Mouse (Mus musculus) spleen, adult 18-20 months (tissue): ENCODE results near the gene Ppib.

Source experiments
- DNase-seq, 2 experiments: peaks; one replicate each; pipeline ENCODE4 v3.0.0; 2022; ENCODE audit warnings: mixed read lengths in 2 of 2

The Ppib gene

DNA sequence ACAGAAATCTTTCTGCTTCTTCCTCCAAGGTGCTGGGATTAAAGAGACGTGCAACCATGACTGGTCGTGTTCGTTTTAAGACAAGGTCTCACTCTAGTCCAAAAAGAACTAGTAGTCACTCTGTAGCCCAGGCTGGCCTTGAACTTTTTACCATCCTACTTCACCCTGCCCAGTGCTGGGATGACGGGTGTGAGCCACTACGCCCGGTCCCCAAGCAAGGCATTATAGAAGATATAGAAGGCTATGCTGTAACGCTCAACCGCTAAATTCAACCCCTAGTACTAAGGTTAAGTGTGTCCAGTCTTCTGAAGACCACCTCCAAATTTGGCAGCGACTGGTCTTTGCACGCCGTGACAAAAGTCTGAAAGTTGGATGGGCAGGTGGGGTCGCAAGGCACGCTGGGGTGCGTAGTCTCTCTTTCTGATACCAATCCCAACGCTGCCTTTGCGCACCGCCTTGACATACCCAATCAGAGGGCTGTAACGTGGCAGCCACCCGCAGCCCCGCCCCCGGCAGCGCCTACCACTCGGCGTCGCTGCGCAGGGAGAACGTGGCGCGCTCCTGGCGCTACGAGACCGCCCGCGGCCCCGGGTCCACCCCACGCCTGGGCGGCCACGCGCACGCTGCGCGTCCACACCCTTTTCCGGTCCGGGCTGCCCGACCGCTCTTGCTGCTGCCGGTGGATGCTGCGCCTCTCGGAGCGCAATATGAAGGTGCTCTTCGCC is at the start of gene Ppib:
TSS of gene Ppib (plus strand) at position 640 of the 725 bp plus-strand sequence.
- DNase-seq: peak; percentile 96

DNA sequence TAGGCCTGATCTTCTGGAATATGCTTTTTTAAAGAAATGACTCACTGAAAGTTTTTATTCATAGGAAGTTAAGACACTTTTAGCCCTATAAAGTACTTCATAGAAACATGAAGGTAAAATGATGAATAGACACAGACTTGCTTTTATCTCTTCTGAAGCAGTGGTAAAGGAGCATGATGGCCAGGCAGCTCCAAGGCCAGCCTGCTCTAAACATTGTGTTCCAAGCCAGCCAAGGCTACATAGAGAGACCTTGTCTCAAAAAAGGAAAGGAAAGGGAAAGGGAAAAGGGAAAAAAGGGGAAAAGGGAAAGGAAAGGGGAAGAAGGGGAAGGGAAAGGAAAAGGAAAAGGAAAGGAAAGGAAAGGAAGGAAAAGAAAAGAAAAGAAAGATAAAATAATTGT is 39.4 kb upstream of the Ppib start:
- no peak for DNase-seq

DNA sequence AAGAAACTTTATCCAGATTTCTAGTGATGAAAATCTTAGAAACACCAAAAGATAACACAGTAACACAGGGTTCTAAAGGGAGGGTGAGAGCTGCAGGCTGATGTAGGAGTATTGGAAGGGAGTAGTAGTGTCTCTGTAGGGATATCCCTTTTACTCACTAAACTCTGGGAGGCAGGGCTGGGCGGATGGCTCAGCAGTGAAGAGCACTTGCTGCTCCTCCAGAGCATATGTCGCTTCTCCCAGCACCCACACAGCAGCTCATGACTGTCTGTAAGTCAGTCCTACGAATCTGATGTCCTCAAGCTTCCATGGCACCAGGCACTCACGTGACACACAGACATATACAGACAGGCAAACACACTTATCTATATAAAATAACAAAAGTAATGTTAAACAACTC is 21.9 kb upstream of the Ppib start:
- no peak for DNase-seq

DNA sequence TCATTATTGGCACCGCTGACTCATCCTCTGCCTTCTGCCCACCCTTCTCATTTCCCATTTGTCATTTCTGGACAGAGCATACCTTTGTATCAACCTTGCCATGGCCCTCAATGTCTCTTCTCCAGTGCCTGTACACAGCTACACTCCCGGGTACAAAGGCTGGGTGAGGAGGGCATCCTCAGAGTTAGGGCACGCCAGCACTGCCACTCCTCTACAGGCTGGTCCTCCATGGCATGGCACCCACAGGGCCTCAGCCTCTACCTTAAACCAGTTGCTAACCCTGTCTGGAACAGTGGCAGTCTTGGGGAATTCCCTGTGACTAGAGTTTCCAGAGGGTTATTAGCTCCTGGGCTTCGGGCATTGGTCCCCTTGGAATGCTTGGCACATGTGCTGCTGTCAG is 21.4 kb upstream of the Ppib start:
- DNase-seq: no peak

DNA sequence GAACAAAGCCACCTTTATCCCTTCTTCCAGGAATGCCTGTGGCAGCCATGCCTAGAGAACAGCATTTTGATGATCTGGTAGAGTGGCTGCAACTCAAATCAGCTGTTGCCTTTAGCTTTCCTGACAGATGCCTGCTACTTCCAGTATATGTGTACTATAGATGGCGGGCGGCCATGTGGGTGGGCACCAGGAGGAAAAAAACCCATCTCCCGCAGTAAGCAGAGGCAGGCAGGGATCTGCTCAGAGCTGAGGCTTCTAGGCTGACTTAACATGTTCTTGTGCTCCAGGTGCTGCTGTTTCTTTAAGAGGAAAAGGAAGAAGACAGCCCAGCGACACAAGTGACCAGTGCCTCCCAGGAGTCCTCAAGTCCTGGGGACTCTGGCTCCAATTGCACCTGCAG is 20.7 kb upstream of the Ppib start:
- DNase-seq: no peak

DNA sequence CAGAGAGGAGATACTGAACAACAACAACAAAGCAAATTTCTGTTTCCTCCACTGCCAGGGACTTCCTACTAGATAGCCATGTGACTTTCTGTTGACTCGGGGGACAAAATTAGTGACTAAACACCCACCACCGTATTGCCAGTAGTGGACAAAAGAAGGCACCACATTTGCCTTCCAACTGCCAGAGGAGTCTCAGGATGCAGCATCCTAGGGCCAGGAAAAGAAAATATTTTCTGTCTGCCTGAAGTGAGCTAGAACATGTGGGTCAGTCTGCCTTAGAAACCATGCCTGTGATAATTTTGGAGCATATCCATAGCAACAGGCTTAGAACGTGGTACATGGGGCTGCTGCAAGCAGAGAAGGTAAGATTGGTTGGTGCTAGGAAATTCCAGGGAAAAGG is 19.2 kb upstream of the Ppib start:
- no peak for DNase-seq

DNA sequence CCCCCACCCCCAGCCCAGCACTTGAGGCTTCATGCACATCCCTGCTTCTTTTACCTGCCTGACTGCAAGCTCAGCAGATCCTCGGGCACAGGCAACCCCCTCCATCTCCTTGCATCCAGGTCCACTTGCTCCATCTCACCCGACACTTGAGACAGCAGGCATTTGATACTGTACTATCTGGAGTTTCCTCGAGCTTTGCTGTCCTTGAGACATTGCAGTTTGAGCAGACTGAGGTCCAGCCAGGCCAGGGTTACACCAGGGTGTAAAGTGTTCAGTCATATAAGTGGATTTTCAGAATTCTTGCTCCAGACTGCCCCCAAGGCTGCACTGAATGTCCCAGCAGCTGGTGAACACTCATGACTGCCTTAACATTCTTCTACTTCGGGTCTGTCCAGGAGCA is 17.7 kb upstream of the Ppib start:
- no peak for DNase-seq

DNA sequence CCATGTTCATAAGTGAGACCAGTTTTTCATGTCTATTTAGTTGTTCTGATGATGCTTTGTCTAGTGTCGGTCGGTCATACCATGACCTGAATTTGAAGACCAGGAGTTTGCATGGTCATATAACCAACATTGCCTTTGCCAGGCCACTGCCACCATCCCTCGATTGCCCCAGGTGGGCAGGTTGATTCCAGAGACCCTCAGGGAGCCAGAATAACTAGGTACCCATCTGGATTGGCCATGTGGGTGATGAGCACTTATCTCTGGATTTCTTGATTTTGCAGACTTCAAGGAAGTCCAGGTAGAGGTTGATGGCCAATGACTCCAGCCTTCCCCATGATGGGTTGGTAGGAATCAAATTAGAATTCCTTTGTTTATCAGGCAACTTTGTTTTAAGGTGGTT is 16.8 kb upstream of the Ppib start:
- no peak for DNase-seq

DNA sequence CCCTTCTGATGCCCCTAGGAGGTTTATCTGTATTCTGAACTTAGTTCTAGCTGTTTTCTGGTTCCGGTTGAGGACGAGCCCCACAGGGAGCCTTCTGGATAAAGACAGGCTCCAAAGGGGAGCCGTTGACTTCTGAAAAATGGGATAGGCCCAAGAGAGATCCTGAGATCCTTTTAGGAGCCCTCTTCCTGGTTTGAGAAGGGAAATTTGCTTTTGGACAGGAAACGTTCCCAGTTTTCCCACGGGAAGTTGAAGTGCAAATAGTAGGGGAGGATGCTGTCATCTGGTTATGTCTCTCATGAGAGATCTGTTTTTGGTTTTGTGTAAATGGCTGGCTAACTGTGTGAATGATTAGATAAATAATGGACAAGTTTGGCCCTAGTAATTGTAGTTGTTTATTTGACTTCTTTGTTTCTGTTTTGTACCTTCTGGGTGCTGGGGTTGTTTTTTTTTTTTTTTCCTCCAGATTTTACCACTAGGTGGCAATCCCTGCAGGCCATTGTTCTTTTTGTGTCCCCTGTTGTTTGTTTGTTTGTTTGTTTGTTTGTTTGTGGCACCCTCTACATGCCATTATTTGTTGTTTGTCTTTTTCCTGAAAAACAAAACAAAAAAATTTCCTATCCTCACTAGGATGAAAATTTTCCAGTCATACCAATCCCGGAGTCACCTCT is 10.0 kb upstream of the Ppib start:
- DNase-seq: no peak

DNA sequence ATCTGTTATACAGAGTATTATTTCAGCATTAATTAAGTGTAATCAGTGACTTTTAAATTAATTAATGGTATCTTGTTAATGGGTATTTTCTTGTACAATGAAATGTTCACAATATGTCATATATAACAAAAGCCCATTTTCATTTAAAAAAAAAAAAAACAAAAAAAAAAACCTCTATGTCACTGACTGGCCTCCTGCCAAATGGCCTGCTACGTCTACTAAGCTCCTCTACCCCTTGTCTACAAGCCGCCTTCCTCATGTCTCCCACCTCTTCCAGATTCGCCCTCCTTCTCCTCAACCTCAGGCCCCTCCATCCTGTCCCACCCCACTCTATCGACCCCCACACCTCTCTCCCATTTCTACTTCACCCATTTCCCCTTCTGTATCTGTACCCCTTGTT is 8.5 kb upstream of the Ppib start:
- DNase-seq: no peak

DNA sequence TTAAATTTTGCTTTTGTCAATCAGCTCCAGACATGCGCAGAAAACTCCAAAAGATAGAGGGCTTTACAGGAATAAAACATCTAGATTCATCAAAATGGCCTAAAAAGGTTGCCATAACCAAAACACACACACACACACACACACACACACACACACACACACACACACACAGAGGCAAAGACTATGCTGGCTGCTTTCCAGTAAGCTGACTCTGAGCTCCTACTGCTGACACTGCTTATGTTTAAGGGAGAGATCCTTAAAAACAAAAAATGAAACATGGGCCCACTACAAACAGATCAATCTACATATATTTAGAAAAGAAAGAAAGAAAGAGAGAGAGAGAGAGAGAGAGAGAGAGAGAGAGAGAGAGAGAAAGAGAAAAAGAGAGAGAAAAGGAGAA is 7.3 kb upstream of the Ppib start:
- no peak for DNase-seq

DNA sequence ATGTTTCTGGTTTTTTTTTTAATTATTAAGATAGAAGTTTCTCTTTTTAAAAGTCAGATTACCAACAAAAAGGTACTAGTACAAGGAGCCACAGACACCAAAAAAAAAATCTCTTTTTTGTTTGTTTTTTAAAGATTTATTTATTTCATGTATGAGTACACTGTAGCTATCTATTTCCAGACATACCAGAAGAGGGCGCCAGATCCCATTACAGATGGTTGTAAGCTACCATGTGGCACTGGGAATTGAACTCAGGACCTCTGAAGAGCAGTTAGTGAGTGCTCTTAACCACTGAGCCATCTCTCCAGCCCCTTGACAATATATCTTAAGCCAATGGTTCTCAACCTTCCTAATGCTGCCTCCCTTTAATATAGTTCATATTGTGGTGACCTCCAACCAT is 6.4 kb upstream of the Ppib start:
- no peak for DNase-seq

DNA sequence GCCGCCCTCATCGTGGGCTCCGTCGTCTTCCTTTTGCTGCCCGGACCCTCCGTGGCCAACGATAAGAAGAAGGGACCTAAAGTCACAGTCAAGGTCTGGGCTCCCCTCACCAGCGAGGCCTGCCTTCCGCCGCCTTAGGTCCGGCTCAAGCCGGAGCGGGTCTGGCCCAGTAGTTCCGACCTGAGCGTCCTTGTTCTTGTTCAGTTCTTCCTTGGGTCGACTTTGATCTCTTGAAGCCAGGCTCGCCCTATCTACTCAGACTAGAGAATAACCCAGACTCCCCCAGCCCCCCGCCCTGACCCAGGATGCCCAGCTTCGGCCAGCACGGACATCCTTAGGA is 256 bp downstream of the Ppib start:
- DNase-seq: no peak

DNA sequence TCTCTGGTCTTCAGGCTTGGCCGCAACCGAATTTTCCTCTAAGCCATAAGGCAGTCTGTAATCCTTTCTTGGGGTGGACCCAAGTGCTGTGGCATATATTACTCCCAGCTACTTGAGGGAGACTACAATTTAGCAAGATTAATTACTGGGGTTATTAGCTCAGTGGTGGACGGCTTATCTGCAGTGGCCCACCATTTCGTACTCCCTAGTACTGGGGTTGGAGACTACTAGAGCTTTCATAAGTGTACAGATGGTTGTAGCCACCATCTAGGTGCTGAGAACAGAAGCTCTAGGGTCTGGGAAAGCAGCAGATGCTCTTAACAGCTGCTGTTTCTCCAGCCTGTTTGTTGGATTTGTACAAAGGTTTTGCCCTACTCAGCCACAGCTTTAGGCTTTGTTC is 964 bp downstream of the Ppib start:
- no peak for DNase-seq

DNA sequence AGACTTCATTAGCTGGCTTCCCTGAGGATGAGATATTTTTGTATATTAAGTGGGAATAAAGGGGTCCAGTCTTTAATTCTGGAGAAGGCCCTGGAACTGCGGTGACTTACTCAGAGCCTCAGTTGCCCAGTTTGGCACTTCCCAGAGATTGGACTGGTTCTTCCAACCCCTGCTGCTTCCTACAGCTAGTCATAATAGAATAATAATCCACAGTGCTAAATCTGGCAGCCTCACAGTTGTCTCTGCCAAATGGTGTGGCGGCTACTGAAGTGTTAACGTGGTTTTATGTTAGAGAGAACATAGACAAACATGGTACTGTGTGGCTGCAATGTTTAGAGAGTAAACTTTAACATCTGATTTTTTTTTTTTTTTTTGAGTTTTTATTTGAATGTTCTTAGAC is 1.6 kb downstream of the Ppib start:
- DNase-seq: no peak

DNA sequence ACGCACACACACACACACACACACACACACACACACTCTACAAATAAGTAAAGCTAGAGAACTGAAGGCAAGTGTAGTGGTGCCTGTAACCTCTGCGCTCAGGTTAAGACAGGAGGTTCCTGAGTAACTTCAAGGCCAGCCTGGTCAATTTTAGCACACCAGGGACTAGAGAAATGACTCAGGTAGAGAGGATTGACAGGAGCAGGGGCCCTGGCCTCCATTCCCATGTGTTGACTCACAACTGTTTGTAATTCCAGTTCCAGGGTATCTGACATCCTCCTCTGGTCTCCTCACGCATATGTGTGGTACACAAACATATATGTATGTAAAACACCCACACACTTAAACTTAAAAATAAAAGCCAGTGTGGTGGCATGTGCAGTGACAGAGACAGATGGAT is 3.4 kb downstream of the Ppib start:
- DNase-seq: no peak

DNA sequence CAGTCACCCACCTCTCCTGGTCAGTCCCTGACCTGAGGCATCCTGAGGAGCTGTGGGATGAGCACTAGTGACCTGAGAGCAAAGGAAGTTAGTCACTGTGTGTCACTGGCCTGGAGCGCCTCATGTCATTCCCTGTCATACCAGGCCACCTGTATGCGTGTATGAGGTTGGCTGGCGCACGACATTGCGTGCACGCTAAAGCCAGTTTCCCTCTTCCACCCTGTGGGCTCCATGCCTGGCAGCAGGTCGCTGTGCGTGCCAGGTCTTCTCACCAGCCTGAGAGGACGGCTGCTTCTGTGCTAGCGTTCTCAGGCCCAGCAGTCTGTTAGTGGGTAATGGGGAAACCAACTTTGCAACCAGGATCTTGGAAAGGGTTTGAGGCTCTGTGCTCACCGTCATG is 4.3 kb downstream of the Ppib start:
- DNase-seq: no peak

DNA sequence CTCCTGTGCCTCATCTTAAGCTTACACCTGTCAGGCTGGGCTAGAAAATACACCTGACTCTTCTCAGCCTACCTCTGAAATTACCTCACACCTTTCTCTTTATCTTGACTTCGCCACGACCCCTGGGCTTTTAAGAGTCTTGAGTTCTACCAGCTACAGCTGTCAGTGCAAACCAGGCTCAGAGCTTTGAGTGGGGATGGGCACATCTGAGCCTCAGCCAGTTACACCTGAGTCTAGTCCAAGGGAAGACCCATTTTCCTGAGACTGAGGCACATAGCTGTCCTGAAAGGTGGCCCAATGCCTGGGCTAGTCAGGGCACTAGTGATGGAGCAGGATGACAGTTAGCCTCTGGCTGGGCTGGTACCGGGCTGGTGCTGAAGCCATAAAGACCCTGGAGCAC is 6.8 kb downstream of the Ppib start:
- no peak for DNase-seq

DNA sequence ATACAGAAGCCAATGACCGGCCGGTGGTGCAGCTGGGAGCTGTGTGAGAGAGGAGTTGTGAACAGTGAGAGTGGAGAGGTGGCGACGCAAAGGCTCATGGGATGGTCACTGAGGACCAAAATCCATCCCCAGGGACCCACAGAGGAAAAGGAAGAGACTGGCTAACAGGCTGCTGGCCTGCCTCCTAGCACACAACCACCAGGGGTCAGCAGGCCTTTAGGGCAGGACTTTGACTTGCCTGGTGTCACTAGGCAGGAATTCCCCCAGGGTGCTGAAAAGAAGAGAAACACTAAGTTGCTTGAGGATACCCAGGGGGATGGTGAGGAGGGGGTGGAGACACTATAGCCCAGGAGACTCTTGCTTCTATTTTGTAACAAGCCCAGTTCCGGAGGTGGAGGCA is 7.5 kb downstream of the Ppib start:
- DNase-seq: peak in 1 of 2 experiments; percentile 30

DNA sequence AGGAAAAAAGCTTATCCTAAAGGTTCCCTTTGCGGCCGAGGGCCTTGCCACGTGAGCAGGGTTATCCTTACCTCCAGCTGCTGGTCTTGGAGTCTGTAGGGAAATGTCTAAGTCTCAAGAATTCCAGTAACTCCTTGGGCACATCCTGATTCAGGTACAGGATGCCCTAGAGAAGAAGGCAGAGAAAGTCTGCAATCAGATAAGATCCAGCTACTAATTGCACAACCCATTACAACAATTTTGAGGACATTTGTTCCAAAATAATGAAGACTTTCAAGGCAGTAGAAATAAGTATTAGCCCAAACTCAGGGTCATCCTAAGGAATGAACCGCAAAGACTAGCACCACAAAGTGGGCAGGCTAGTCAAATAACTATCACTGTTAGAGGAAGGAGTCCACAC is 8.0 kb downstream of the Ppib start:
- DNase-seq: no peak

DNA sequence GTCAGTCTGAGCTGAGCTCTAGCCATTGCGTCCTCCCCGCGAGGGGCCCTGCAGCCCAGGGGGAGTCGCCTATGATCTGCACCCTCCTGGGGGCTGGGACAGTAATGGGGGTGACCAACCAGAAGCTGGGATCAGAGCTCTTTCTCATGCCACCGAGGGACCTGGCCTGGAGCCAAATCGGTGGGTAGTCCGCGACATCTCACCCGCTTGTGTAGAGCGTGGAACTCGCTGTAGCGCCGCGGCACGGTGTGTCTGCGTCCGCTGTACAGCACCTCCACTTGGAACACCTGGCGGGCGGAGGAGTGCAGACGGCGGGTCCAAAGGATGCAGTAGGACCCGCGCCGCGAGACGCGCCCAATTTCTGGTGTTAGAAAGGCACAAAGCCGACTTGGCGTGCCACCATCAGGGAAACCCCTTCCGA is 9.0 kb downstream of the Ppib start:
- DNase-seq: no peak

DNA sequence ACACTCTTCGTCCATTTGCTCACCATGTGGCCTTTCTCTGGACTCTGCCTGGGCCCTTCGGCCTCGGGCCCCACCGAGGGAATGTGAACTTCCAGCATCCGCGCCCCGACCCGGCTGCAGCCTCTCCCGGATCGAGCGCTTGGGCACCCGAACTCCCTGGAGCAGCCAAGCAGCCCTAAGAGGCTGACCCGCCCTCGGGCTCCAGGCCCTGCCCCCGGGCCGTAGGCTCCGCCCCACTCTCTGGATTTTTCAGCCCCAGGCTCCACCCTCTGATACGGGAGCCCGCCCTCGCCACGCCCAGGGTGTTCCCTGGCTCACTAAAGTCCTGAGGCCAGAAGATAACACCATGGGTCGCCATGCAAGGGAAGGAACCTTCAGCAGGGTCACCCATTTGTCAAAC is 9.6 kb downstream of the Ppib start, which contains the start of gene Snx22:
TSS of gene Snx22 (minus strand) at position 137 of the 400 bp plus-strand sequence.
- peak; percentile 73 to 87 for DNase-seq

DNA sequence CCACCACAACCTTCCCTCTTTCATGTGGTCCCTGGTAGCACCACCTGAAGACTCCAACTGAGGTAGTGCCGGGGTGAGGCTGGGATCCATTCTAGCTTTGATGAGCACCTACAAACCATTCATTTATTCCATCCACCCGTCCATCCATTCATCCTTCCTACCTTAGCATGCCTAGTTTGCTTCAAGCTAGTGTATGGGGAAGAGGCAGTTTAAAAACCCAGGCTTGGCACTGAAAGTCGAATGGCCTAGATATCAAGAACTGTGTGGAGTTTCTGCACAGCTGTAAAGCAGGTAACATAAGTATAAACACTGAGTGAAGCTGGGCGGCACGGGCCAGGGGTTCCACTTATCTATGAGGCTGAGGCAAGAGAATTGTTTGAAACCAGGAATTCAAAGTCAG is 10.1 kb downstream of the Ppib start:
- no peak for DNase-seq

DNA sequence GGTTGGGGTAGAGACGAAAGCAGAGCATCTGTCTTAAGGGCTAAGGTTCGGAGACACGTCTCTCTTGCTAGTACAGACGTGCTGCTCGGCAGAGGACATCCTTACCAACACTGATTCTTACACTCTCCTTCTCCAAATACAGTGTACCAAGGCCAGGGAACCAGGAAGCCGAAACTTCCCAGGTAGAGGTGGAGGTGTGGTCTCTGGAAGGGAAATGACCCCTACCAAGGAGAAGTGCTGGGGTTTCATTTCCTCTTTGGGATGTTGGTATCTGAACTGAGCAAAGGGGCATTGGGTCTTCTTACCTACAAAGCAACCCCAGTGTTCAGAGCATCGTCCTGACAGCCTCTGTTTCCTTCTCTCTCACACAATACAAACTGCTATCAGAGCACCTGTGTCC is 12.7 kb downstream of the Ppib start:
- DNase-seq: no peak

DNA sequence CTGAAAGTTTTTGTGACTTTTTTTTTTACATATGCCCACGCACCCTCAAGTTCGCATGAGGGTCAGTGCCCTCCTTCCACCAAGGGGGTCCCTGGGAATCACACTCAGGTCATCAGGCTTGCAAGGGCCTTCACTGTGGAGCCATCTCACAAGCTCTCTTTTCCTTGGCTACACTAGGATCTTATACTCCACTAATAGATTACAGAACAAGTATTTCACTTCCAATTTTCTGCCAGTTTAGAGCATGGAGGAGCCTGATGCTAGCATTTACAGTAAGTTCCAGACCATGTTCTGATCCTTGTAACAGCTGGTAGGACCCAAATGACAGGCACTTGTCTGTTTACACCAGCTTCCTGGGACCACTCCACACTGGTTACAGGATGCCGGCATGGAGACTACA is 18.1 kb downstream of the Ppib start:
- no peak for DNase-seq
